Mouse (Mus musculus): Measurements from ENCODE around the gene H2al1h. TPM values are rescaled to one million over a fixed set of nuclear protein-coding genes. Genes with fewer than 3 reads are reported as not detected.
A peak's percentile ranks its signal among the peaks of the same experiment; 100 is the strongest.

The H2al1h gene
- total and polyA plus RNA-seq, 2 experiments from 2014 or later = not detected

DNA sequence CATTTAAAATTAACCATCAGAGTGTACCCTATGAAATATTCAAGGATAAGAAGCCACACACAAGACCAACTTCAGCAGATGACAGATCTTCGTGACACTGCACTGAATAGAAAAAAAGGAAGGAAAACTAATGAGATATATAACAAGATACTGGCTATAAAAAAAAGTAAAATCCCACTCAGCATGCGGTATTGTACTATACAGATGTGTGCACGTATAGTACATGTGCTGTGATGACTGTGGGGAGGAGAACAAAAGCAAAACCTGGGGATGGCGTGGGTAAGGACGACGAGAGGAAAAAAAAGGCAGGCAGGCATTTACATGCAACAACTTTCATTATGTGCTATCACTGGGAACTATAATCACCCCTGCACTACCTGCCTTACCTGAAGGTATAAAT, 39.5 kb downstream of the H2al1h start:
- no peak for TF ChIP-seq CTCF (IDR thresholded peaks at IDR 0.05; ENCODE audit: low read depth)
- 78% methylated on average over 6 of the region's 6 CpGs for WGBS

DNA sequence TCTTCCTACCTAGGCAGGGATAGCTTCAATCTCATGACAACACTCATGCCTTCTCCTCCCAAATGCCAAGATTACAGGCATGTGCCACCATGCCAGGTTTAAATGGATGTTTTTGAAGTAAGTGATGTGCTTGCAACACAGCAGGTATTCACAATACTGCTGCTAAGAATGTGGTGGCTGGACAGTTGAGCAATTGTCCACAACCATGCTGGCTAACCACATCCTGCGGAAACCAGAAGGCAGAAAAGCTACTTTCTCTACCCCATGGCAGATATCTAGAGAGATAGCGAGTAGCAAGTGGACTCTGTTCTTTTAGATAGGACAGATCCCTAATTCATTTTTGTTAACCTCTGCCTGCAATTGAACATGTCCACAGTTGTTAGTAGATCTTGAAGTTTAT, 40.0 kb downstream of the H2al1h start:
- no peak for ATAC-seq
- 89% methylated on average over 2 of the region's 2 CpGs for WGBS
- TF ChIP-seq CTCF (IDR thresholded peaks at IDR 0.05; ENCODE audit: low read depth) = no peak

More for the DNA sequence above, 39.5 kb downstream of the H2al1h start:
- DNase-seq (ENCODE audit: low spot score) = no peak
- Histone ChIP-seq H3K4me2 (ENCODE audit: low read depth, low read length) (no peak overlapping the region), H3K27ac (no peak overlapping the region), H3K4me3 (ENCODE audit: low read length) (no peak overlapping the region), H3K27me3 (ENCODE audit: insufficient read depth, low read length) (no peaks in the 10 kb centered on the region), H3K4me1 (ENCODE audit: insufficient read depth, low read length) (no peaks in the 10 kb centered on the region), H3K9me3 (ENCODE audit: low read length) (no peaks in the 10 kb centered on the region), H3K9ac (replicated peaks; ENCODE audit: low read length) (no peak overlapping the region), H3K36me3 (ENCODE audit: insufficient read depth, low read length) (no peaks in the 10 kb centered on the region)
- no peak for ATAC-seq

GRCm38 (mm10) chrX:11363890-11364289, 42.6 kb downstream of the H2al1h start:
- no peaks in the 10 kb centered on the region for H3K27me3 ChIP-seq (ENCODE audit: insufficient read depth, low read length)
- no peak overlapping the region for H3K27ac ChIP-seq
- no peak for TF ChIP-seq CTCF (IDR thresholded peaks at IDR 0.05; ENCODE audit: low read depth)
- H3K9me3 ChIP-seq (ENCODE audit: low read length) = no peaks in the 10 kb centered on the region
- no peaks in the 10 kb centered on the region for H3K36me3 ChIP-seq (ENCODE audit: insufficient read depth, low read length)
- no peak overlapping the region for H3K9ac ChIP-seq (replicated peaks; ENCODE audit: low read length)
- 41% methylated on average over 6 of the region's 6 CpGs for WGBS
- H3K4me2 ChIP-seq (ENCODE audit: low read depth, low read length) = no peak overlapping the region
- ATAC-seq = peak; percentile 53; the same call in 1 of the 2 replicates
- DNase-seq (ENCODE audit: low spot score) = peak; percentile 61
- H3K4me1 ChIP-seq (ENCODE audit: insufficient read depth, low read length) = no peaks in the 10 kb centered on the region
- H3K4me3 ChIP-seq (ENCODE audit: low read length) = no peak overlapping the region

More for the DNA sequence above, 40.0 kb downstream of the H2al1h start:
- no peaks in the 10 kb centered on the region for H3K9me3 ChIP-seq (ENCODE audit: low read length)
- no peak overlapping the region for H3K4me2 ChIP-seq (ENCODE audit: low read depth, low read length)
- H3K27ac ChIP-seq = no peak overlapping the region
- no peak for DNase-seq (ENCODE audit: low spot score)
- H3K9ac ChIP-seq (replicated peaks; ENCODE audit: low read length) = no peak overlapping the region
- H3K27me3 ChIP-seq (ENCODE audit: insufficient read depth, low read length) = no peaks in the 10 kb centered on the region
- no peaks in the 10 kb centered on the region for H3K36me3 ChIP-seq (ENCODE audit: insufficient read depth, low read length)
- H3K4me1 ChIP-seq (ENCODE audit: insufficient read depth, low read length) = no peaks in the 10 kb centered on the region
- H3K4me3 ChIP-seq (ENCODE audit: low read length) = no peak overlapping the region

GRCm38 (mm10) chrX:11365151-11365550, 43.9 kb downstream of the H2al1h start:
- TF ChIP-seq CTCF (IDR thresholded peaks at IDR 0.05; ENCODE audit: low read depth) = no peak
- Histone ChIP-seq H3K27ac (no peak overlapping the region), H3K4me2 (ENCODE audit: low read depth, low read length) (no peak overlapping the region), H3K27me3 (ENCODE audit: insufficient read depth, low read length) (no peaks in the 10 kb centered on the region), H3K9ac (replicated peaks; ENCODE audit: low read length) (no peak overlapping the region), H3K4me1 (ENCODE audit: insufficient read depth, low read length) (no peaks in the 10 kb centered on the region), H3K9me3 (ENCODE audit: low read length) (no peaks in the 10 kb centered on the region), H3K4me3 (ENCODE audit: low read length) (no peak overlapping the region), H3K36me3 (ENCODE audit: insufficient read depth, low read length) (no peaks in the 10 kb centered on the region)
- ATAC-seq = no peak
- 38% methylated on average over 12 of the region's 12 CpGs for WGBS
- peak; percentile 49 for DNase-seq (ENCODE audit: low spot score)

Other genes starting within 250 kb of the H2al1h start
- gene H2al1a, start 22.2 kb upstream of the H2al1h start, total RNA-seq (2014; rRNA removed) = not detected in 2 replicates
- not detected in 2 replicates for gene H2al1a, start 22.2 kb upstream of the H2al1h start, polyA plus RNA-seq (2015; fragmentation: Nextera tagmentation; extraction: Ambion mirVana)
- gene H2al1b, start 19.1 kb upstream of the H2al1h start, total RNA-seq (2014; rRNA removed) = not detected in 2 replicates
- gene H2al1b, start 19.1 kb upstream of the H2al1h start, polyA plus RNA-seq (2015; fragmentation: Nextera tagmentation; extraction: Ambion mirVana) = not detected in 2 replicates
- gene H2al1c, start 15.8 kb upstream of the H2al1h start, total RNA-seq (2014; rRNA removed) = not detected in 2 replicates
- not detected in 2 replicates for gene H2al1c, start 15.8 kb upstream of the H2al1h start, polyA plus RNA-seq (2015; fragmentation: Nextera tagmentation; extraction: Ambion mirVana)
- gene H2al1d, start 12.7 kb upstream of the H2al1h start, total RNA-seq (2014; rRNA removed) = not detected in 2 replicates
- gene H2al1d, start 12.7 kb upstream of the H2al1h start, polyA plus RNA-seq (2015; fragmentation: Nextera tagmentation; extraction: Ambion mirVana) = not detected in 2 replicates
- not detected in 2 replicates for gene H2al1e, start 9.6 kb upstream of the H2al1h start, total RNA-seq (2014; rRNA removed)
- gene H2al1e, start 9.6 kb upstream of the H2al1h start, polyA plus RNA-seq (2015; fragmentation: Nextera tagmentation; extraction: Ambion mirVana) = not detected in 2 replicates
- gene H2al1f, start 6.3 kb upstream of the H2al1h start, total RNA-seq (2014; rRNA removed) = not detected in 2 replicates
- not detected in 2 replicates for gene H2al1f, start 6.3 kb upstream of the H2al1h start, polyA plus RNA-seq (2015; fragmentation: Nextera tagmentation; extraction: Ambion mirVana)
- gene H2al1g, start 3.2 kb upstream of the H2al1h start, total RNA-seq (2014; rRNA removed) = not detected in 2 replicates
- not detected in 2 replicates for gene H2al1g, start 3.2 kb upstream of the H2al1h start, polyA plus RNA-seq (2015; fragmentation: Nextera tagmentation; extraction: Ambion mirVana)
- not detected in 2 replicates for gene H2al1i, start 3.2 kb downstream of the H2al1h start, total RNA-seq (2014; rRNA removed)
- not detected in 2 replicates for gene H2al1i, start 3.2 kb downstream of the H2al1h start, polyA plus RNA-seq (2015; fragmentation: Nextera tagmentation; extraction: Ambion mirVana)
- gene H2al1j, start 6.3 kb downstream of the H2al1h start, total RNA-seq (2014; rRNA removed) = not detected in 2 replicates
- not detected in 2 replicates for gene H2al1j, start 6.3 kb downstream of the H2al1h start, polyA plus RNA-seq (2015; fragmentation: Nextera tagmentation; extraction: Ambion mirVana)